Mouse (Mus musculus): ENCODE measurements at regions not wholly inside any gene's neighbourhood (a gene's known extent, or its start where the extent isn't known, plus 50 kb on each side); places are given as distances from the start of the nearest gene placed in this dataset.

- H3K4me3 ChIP-seq (ENCODE audit: insufficient read depth, low read length): no peak overlapping the region
- no peak overlapping the region for H3K27ac ChIP-seq (ENCODE audit: insufficient read depth, low read depth, low read length)
- H3K4me1 ChIP-seq (ENCODE audit: control insufficient read depth, insufficient read depth, low read length): no peaks in the 10 kb centered on the region
- TF ChIP-seq CTCF (IDR thresholded peaks at IDR 0.05; ENCODE audit: low read depth, low read length): no peak
- no peak for TF ChIP-seq POLR2A (IDR thresholded peaks at IDR 0.05; ENCODE audit: borderline replicate concordance, low read depth, low read length)
Observed at GRCm38 (mm10) chr14:64539436-64539835, 435.4 kb downstream of the Prss52 start.

DNA sequence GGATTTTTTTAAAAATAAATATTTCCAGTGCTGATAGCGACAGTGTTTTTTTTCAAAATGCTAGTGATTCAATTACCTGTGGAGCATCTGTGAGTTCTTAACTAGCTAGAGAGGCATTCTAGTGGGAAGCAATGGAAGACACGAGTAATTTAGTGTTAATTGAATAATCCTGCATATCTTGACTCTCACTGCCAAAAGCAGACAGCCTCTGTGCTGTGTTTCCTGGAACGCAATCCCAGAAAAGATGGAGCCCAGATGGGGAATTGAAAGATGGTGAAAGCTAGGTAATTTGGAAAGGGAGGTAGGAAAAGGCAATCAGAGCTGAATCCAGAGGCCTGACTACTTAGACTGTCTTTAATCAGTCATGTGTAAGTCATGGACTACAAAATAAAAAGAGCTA, 441.0 kb downstream of the Prss52 start:
- TF ChIP-seq POLR2A (IDR thresholded peaks at IDR 0.05; ENCODE audit: borderline replicate concordance, low read depth, low read length) (no peak), CTCF (IDR thresholded peaks at IDR 0.05; ENCODE audit: low read depth, low read length) (no peak)
- H3K4me3 ChIP-seq (ENCODE audit: insufficient read depth, low read length): no peak overlapping the region
- H3K4me1 ChIP-seq (ENCODE audit: control insufficient read depth, insufficient read depth, low read length): no peaks in the 10 kb centered on the region
- H3K27ac ChIP-seq (ENCODE audit: insufficient read depth, low read depth, low read length): no peak overlapping the region

GRCm38 (mm10) chr14:64546787-64547186, 442.7 kb downstream of the Prss52 start:
- H3K27ac ChIP-seq (ENCODE audit: insufficient read depth, low read depth, low read length): no peak overlapping the region
- H3K4me1 ChIP-seq (ENCODE audit: control insufficient read depth, insufficient read depth, low read length): no peaks in the 10 kb centered on the region
- TF ChIP-seq POLR2A (IDR thresholded peaks at IDR 0.05; ENCODE audit: borderline replicate concordance, low read depth, low read length) (no peak), CTCF (IDR thresholded peaks at IDR 0.05; ENCODE audit: low read depth, low read length) (no peak)
- no peak overlapping the region for H3K4me3 ChIP-seq (ENCODE audit: insufficient read depth, low read length)

DNA sequence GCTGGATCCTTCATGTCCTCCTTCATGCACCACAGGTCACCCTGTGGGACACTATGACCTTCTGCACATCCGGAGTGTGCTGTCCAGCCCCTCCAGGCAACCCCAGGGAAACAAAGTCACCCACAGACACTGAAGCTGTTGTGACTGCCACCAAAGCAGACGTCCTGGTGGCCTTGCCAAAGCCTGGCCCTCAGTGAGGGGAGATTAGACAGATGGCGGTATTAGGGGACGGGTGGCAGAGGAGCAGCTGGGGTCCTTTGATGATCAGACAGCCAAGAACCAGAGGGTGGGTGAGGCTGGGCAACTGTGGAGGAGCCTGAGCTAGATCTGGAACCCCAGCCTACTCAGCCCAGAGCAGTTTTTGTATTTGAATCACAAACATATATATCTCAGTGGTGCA, 448.9 kb downstream of the Prss52 start:
- TF ChIP-seq POLR2A (IDR thresholded peaks at IDR 0.05; ENCODE audit: borderline replicate concordance, low read depth, low read length) (no peak), CTCF (IDR thresholded peaks at IDR 0.05; ENCODE audit: low read depth, low read length) (no peak)
- Histone ChIP-seq H3K27ac (ENCODE audit: insufficient read depth, low read depth, low read length) (no peak overlapping the region), H3K4me1 (ENCODE audit: control insufficient read depth, insufficient read depth, low read length) (no peaks in the 10 kb centered on the region), H3K4me3 (ENCODE audit: insufficient read depth, low read length) (no peak overlapping the region)

DNA sequence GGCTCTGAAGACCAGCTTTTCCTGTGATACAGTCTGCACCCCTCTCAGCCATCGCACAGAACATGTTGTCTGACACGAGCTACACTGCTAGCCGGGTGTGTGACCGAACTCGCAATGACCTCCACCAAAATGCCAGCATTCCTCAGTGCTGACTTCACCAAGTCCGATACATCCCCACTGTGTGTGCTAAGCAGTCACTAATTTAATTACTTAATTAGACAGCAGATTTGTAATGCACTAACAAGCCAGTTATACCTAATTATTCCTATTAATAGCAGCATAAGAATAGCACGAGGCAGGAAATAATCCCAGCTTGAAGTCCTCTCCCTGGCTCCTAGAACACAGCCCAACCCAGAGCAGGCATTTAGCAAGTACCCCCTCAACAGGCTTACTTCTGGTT, 452.0 kb downstream of the Prss52 start:
- Histone ChIP-seq H3K27ac (ENCODE audit: insufficient read depth, low read depth, low read length) (no peak overlapping the region), H3K4me3 (ENCODE audit: insufficient read depth, low read length) (no peak overlapping the region), H3K4me1 (ENCODE audit: control insufficient read depth, insufficient read depth, low read length) (no peaks in the 10 kb centered on the region)
- TF ChIP-seq POLR2A (IDR thresholded peaks at IDR 0.05; ENCODE audit: borderline replicate concordance, low read depth, low read length): no peak
- TF ChIP-seq CTCF (IDR thresholded peaks at IDR 0.05; ENCODE audit: low read depth, low read length): no peak

DNA sequence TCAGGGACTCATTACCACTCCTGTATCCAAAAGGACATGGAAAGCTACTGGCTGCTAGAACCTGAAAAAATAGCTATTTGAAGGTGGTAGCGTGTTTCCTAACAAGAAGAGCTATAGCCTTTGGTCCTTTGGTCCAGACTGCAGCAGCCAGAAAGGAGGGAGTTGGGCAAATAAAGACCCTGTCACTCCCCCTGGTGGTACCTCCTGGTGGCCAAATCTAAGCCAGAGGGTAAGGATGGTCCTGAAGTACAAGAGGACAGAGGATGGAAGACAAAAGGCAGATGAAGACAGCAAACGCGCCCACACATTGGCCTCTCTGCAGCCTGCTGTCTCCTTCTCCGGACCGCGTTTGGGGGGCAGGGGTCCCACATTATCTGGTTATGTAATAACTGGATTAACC, 453.4 kb downstream of the Prss52 start:
- no peak overlapping the region for H3K4me3 ChIP-seq (ENCODE audit: insufficient read depth, low read length)
- TF ChIP-seq POLR2A (IDR thresholded peaks at IDR 0.05; ENCODE audit: borderline replicate concordance, low read depth, low read length) (no peak), CTCF (IDR thresholded peaks at IDR 0.05; ENCODE audit: low read depth, low read length) (no peak)
- no peaks in the 10 kb centered on the region for H3K4me1 ChIP-seq (ENCODE audit: control insufficient read depth, insufficient read depth, low read length)
- H3K27ac ChIP-seq (ENCODE audit: insufficient read depth, low read depth, low read length): no peak overlapping the region

DNA sequence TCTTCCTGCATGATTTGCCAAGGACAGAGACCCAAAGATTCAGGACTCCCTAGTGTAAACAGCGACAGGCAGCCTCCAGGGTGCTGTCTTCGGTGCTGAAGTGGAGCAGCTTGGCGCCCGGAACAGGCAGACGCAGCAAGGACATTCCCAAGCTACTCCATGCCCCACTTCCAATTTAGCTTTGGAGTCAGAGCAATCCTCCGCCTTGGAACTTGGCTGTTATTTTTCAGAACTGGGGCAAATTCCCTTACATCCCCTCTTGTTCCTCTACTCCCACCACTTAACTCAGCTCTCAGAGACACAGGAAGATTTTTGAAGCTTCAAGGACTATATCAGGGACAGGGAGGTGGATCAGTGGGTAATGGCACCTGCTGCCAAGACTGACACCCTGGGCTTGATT, 464.6 kb downstream of the Prss52 start:
- Histone ChIP-seq H3K4me1 (ENCODE audit: control insufficient read depth, insufficient read depth, low read length) (no peaks in the 10 kb centered on the region), H3K27ac (ENCODE audit: insufficient read depth, low read depth, low read length) (no peak overlapping the region), H3K4me3 (ENCODE audit: insufficient read depth, low read length) (no peak overlapping the region)
- TF ChIP-seq CTCF (IDR thresholded peaks at IDR 0.05; ENCODE audit: low read depth, low read length) (no peak), POLR2A (IDR thresholded peaks at IDR 0.05; ENCODE audit: borderline replicate concordance, low read depth, low read length) (no peak)

GRCm38 (mm10) chr14:64570951-64571350, 466.9 kb downstream of the Prss52 start:
- Histone ChIP-seq H3K27ac (ENCODE audit: insufficient read depth, low read depth, low read length) (no peak overlapping the region), H3K4me1 (ENCODE audit: control insufficient read depth, insufficient read depth, low read length) (no peaks in the 10 kb centered on the region), H3K4me3 (ENCODE audit: insufficient read depth, low read length) (no peak overlapping the region)
- TF ChIP-seq POLR2A (IDR thresholded peaks at IDR 0.05; ENCODE audit: borderline replicate concordance, low read depth, low read length) (no peak), CTCF (IDR thresholded peaks at IDR 0.05; ENCODE audit: low read depth, low read length) (no peak)

- Histone ChIP-seq H3K4me1 (ENCODE audit: control insufficient read depth, insufficient read depth, low read length) (no peaks in the 10 kb centered on the region), H3K4me3 (ENCODE audit: insufficient read depth, low read length) (no peak overlapping the region), H3K27ac (ENCODE audit: insufficient read depth, low read depth, low read length) (no peak overlapping the region)
- TF ChIP-seq CTCF (IDR thresholded peaks at IDR 0.05; ENCODE audit: low read depth, low read length) (no peak), POLR2A (IDR thresholded peaks at IDR 0.05; ENCODE audit: borderline replicate concordance, low read depth, low read length) (no peak)
Observed at GRCm38 (mm10) chr14:64572756-64573155, 468.7 kb downstream of the Prss52 start.

GRCm38 (mm10) chr14:64573773-64574172, 469.7 kb downstream of the Prss52 start:
- H3K4me3 ChIP-seq (ENCODE audit: insufficient read depth, low read length): no peak overlapping the region
- H3K4me1 ChIP-seq (ENCODE audit: control insufficient read depth, insufficient read depth, low read length): no peaks in the 10 kb centered on the region
- no peak overlapping the region for H3K27ac ChIP-seq (ENCODE audit: insufficient read depth, low read depth, low read length)
- no peak for TF ChIP-seq POLR2A (IDR thresholded peaks at IDR 0.05; ENCODE audit: borderline replicate concordance, low read depth, low read length)
- no peak for TF ChIP-seq CTCF (IDR thresholded peaks at IDR 0.05; ENCODE audit: low read depth, low read length)

- TF ChIP-seq CTCF (IDR thresholded peaks at IDR 0.05; ENCODE audit: low read depth, low read length) (no peak), POLR2A (IDR thresholded peaks at IDR 0.05; ENCODE audit: borderline replicate concordance, low read depth, low read length) (no peak)
- Histone ChIP-seq H3K27ac (ENCODE audit: insufficient read depth, low read depth, low read length) (no peak overlapping the region), H3K4me1 (ENCODE audit: control insufficient read depth, insufficient read depth, low read length) (no peaks in the 10 kb centered on the region), H3K4me3 (ENCODE audit: insufficient read depth, low read length) (no peak overlapping the region)
Observed at GRCm38 (mm10) chr14:64574277-64574676, 470.2 kb downstream of the Prss52 start.

Data from bone marrow macrophage, adult 2 months (primary cell).